Mouse (Mus musculus) kidney, adult 2 months (tissue): ENCODE results near the gene Kcnj15. TPM values are rescaled to one million over a fixed set of nuclear protein-coding genes. Genes with fewer than 3 reads are reported as not detected.
A peak's percentile ranks its signal among the peaks of the same experiment; 100 is the strongest.

Experiments used
- DNase-seq: peaks from one replicate; pipeline ENCODE4 v3.0.0; 2021
- H3K27ac ChIP-seq: fragments of 200-500 bp; 2 replicates; pipeline ENCODE4 v1.5.1; 2012; ENCODE audit warnings: low read depth, low read length, control low read depth, inconsistent platforms; ENCODE audit not compliant: insufficient read depth
- H3K27me3 ChIP-seq: fragments of 200-500 bp; replicated peaks from 2 replicates; pipeline ENCODE4 v1.6.1; 2012; ENCODE audit warnings: mild to moderate bottlenecking, moderate library complexity, low read length, inconsistent platforms; ENCODE audit not compliant: control insufficient read depth, insufficient read depth
- H3K36me3 ChIP-seq: fragments of 200-500 bp; 2 replicates; pipeline ENCODE4 v1.6.1; 2012; ENCODE audit warnings: mild to moderate bottlenecking, moderate library complexity, low read length, inconsistent platforms; ENCODE audit not compliant: control insufficient read depth, insufficient read depth
- H3K4me1 ChIP-seq: fragments of 200-500 bp; 2 replicates; pipeline ENCODE4 v1.6.1; 2011; ENCODE audit warnings: low read length; ENCODE audit not compliant: control insufficient read depth, insufficient read depth
- H3K4me3 ChIP-seq: fragments of 200-500 bp; 2 replicates; pipeline ENCODE4 v1.5.1; 2011; ENCODE audit warnings: mild to moderate bottlenecking, low read depth, low read length, control low read depth; ENCODE audit not compliant: insufficient read depth
- CTCF ChIP-seq: fragments of 200-500 bp; conservative IDR thresholded peaks from 2 replicates; pipeline ENCODE4 v1.5.1; 2011; ENCODE audit warnings: low read depth, mild to moderate bottlenecking, control low read depth, low read length, moderate library complexity, mixed read lengths; ENCODE audit not compliant: insufficient read depth, insufficient read length
- POLR2A ChIP-seq: fragments of 200-500 bp; IDR thresholded peaks from one replicate; pipeline ENCODE4 v1.6.1; 2011; ENCODE audit warnings: low read depth, low read length, control low read depth
- WGBS: fragments of 180-500 bp; shearing (Covaris S2); methylation state at CpG from one replicate; pipeline ENCODE4 v1.1.7; 2018; 5-methylcytosine and 5-hydroxymethylcytosine counted together
- polyA plus RNA-seq: library from polyadenylated mRNA; depleted of rRNA; stranded (reverse); fragments of >200 nt; gene quantifications from 2 replicates; pipeline ENCODE4 v1.2.3, GENCODE M21; 2012

Kcnj15 gene
- polyA plus RNA-seq, 1 experiment, result 327 TPM

GRCm38 (mm10) chr16:95218783-95219182, 38.6 kb upstream of the Kcnj15 start:
- Histone ChIP-seq H3K36me3 (no peaks in the 10 kb centered on the region), H3K4me1 (no peaks in the 10 kb centered on the region), H3K27me3 (no peaks in the 10 kb centered on the region), H3K27ac (no peak overlapping the region), H3K4me3 (no peak overlapping the region)
- 87% methylated on average over 5 of the region's 5 CpGs for WGBS
- TF ChIP-seq CTCF, result no peak
- no peak for TF ChIP-seq POLR2A
- no peak for DNase-seq

GRCm38 (mm10) chr16:95219459-95219858, 37.9 kb upstream of the Kcnj15 start:
- no peak for DNase-seq
- no peaks in the 10 kb centered on the region for H3K4me1 ChIP-seq
- WGBS, result 73% methylated on average over 2 of the region's 2 CpGs
- H3K36me3 ChIP-seq, result no peaks in the 10 kb centered on the region
- no peak overlapping the region for H3K4me3 ChIP-seq
- TF ChIP-seq POLR2A (no peak), CTCF (no peak)
- H3K27me3 ChIP-seq, result no peaks in the 10 kb centered on the region
- no peak overlapping the region for H3K27ac ChIP-seq

- Histone ChIP-seq H3K27ac (no peak overlapping the region), H3K4me1 (no peaks in the 10 kb centered on the region), H3K36me3 (no peaks in the 10 kb centered on the region), H3K27me3 (no peaks in the 10 kb centered on the region), H3K4me3 (no peak overlapping the region)
- WGBS, result 51% methylated on average over 4 of the region's 4 CpGs
- TF ChIP-seq POLR2A (no peak), CTCF (no peak)
- DNase-seq, result peak; percentile 22
Observed at GRCm38 (mm10) chr16:95221051-95221450, 36.3 kb upstream of the Kcnj15 start.

- Histone ChIP-seq H3K4me3 (no peak overlapping the region), H3K27me3 (no peaks in the 10 kb centered on the region), H3K27ac (no peak overlapping the region), H3K36me3 (no peaks in the 10 kb centered on the region), H3K4me1 (no peaks in the 10 kb centered on the region)
- DNase-seq, result no peak
- TF ChIP-seq POLR2A (no peak), CTCF (no peak)
- 65% methylated on average over 7 of the region's 7 CpGs for WGBS
Observed at GRCm38 (mm10) chr16:95222026-95222718, 35.2 kb upstream of the Kcnj15 start.

- no peak for DNase-seq
- H3K36me3 ChIP-seq, result no peaks in the 10 kb centered on the region
- H3K4me1 ChIP-seq, result no peaks in the 10 kb centered on the region
- H3K27ac ChIP-seq, result no peak overlapping the region
- no peak overlapping the region for H3K4me3 ChIP-seq
- TF ChIP-seq CTCF, result no peak
- TF ChIP-seq POLR2A, result no peak
- 82% methylated on average over 8 of the region's 8 CpGs for WGBS
- no peaks in the 10 kb centered on the region for H3K27me3 ChIP-seq
Observed at GRCm38 (mm10) chr16:95223435-95223834, 33.9 kb upstream of the Kcnj15 start.

GRCm38 (mm10) chr16:95225285-95225684, 32.1 kb upstream of the Kcnj15 start:
- WGBS, result 54% methylated on average over 7 of the region's 7 CpGs
- no peak for DNase-seq
- Histone ChIP-seq H3K36me3 (no peaks in the 10 kb centered on the region), H3K27ac (no peak overlapping the region), H3K4me1 (no peaks in the 10 kb centered on the region), H3K4me3 (no peak overlapping the region), H3K27me3 (no peaks in the 10 kb centered on the region)
- TF ChIP-seq CTCF, result no peak
- no peak for TF ChIP-seq POLR2A

- H3K27me3 ChIP-seq, result no peaks in the 10 kb centered on the region
- no peak overlapping the region for H3K27ac ChIP-seq
- TF ChIP-seq CTCF (no peak), POLR2A (no peak)
- no peak overlapping the region for H3K4me3 ChIP-seq
- WGBS, result 81% methylated on average over 4 of the region's 4 CpGs
- DNase-seq, result no peak
- no peaks in the 10 kb centered on the region for H3K36me3 ChIP-seq
- no peaks in the 10 kb centered on the region for H3K4me1 ChIP-seq
Observed at GRCm38 (mm10) chr16:95231768-95232167, 25.6 kb upstream of the Kcnj15 start.
